Mouse (Mus musculus) midbrain, postnatal 0 days (tissue): Measurements from ENCODE around the gene Xpo5. TPM values are rescaled to one million over a fixed set of nuclear protein-coding genes. Genes with fewer than 3 reads are reported as not detected.

Experiments used
- ATAC-seq: fragments of 200-750 bp; cut with Nextera tagmentation; 2 replicates; pipeline ENCODE4 v1.8.0; 2017; ENCODE audit warnings: moderate number of reproducible peaks, mild to moderate bottlenecking, moderate TSS enrichment, moderate library complexity; ENCODE audit not compliant: low FRiP score
- DNase-seq: peaks from one replicate; pipeline ENCODE4 v3.0.0-alpha.2; 2015; ENCODE audit warnings: low spot score
- H3K27ac ChIP-seq: fragments of 300-500 bp; sonication (generic); 2 replicates; pipeline ENCODE4 v1.5.1; 2014; ENCODE audit warnings: low read depth, mild to moderate bottlenecking, low read length, mixed read lengths
- H3K27me3 ChIP-seq: fragments of 300-500 bp; sonication (generic); 2 replicates; pipeline ENCODE4 v1.6.1; 2014; ENCODE audit warnings: low read length, control low read depth, mixed read lengths; ENCODE audit not compliant: insufficient read depth
- H3K36me3 ChIP-seq: fragments of 300-500 bp; sonication (generic); 2 replicates; pipeline ENCODE4 v1.6.1; 2014; ENCODE audit warnings: low read length, control low read depth, mixed read lengths; ENCODE audit not compliant: insufficient read depth
- H3K4me1 ChIP-seq: fragments of 300-500 bp; sonication (generic); 2 replicates; pipeline ENCODE4 v1.6.1; 2014; ENCODE audit warnings: mild to moderate bottlenecking, control low read depth, antibody characterized with exemption, low read length, mixed read lengths; ENCODE audit not compliant: insufficient read depth
- H3K4me2 ChIP-seq: fragments of 300-500 bp; sonication (generic); 2 replicates; pipeline ENCODE4 v1.6.1; 2014; ENCODE audit warnings: low read depth, mild to moderate bottlenecking, low read length, mixed read lengths; ENCODE audit not compliant: poor library complexity, severe bottlenecking
- H3K4me3 ChIP-seq: fragments of 300-500 bp; sonication (generic); 2 replicates; pipeline ENCODE4 v1.5.1; 2014; ENCODE audit warnings: low read depth, mild to moderate bottlenecking, low read length, moderate library complexity
- H3K9ac ChIP-seq: fragments of 300-500 bp; sonication (generic); replicated peaks from 2 replicates; pipeline ENCODE4 v1.6.1; 2014; ENCODE audit warnings: mild to moderate bottlenecking, low read length, moderate library complexity, mixed read lengths; ENCODE audit not compliant: poor library complexity, severe bottlenecking
- H3K9me3 ChIP-seq: fragments of 300-500 bp; sonication (generic); 2 replicates; pipeline ENCODE4 v1.6.1; 2016; ENCODE audit warnings: low read length, control low read depth
- CTCF ChIP-seq: IDR thresholded peaks from 2 replicates; pipeline ENCODE4 v1.5.1; 2016; ENCODE audit warnings: antibody characterized with exemption, mild to moderate bottlenecking
- WGBS: fragments of 180-500 bp; shearing (Covaris S2); extraction: QIAGEN DNeasy Blood & Tissue Kit; methylation state at CpG from one replicate; pipeline ENCODE4 v1.1.7; 2014; 5-methylcytosine and 5-hydroxymethylcytosine counted together
- polyA plus RNA-seq: library from polyadenylated mRNA; unstranded; fragments of >200 nt; fragmentation: Nextera tagmentation; extraction: Ambion mirVana; gene quantifications from 2 replicates; pipeline ENCODE4 v1.2.1, GENCODE M21; 2015
- total RNA-seq: library from RNA; depleted of rRNA; stranded (reverse); fragments of >200 nt; gene quantifications from 2 replicates; pipeline ENCODE4 v1.2.3, GENCODE M21; 2014

Gene Xpo5
- total and polyA plus RNA-seq, 2 experiments from 2014 or later: 23.6 to 56.7 TPM

- H3K9me3 ChIP-seq: no peaks in the 10 kb centered on the region
- H3K27me3 ChIP-seq: no peaks in the 10 kb centered on the region
- DNase-seq (no peak), ATAC-seq (no peak)
- H3K4me1 ChIP-seq: no peaks in the 10 kb centered on the region
- H3K4me3 ChIP-seq: no peak overlapping the region
- H3K4me2 ChIP-seq: no peak overlapping the region
- WGBS: 62% methylated on average over 5 of the region's 5 CpGs
- no peak overlapping the region for H3K9ac ChIP-seq
- TF ChIP-seq CTCF: no peak
- H3K36me3 ChIP-seq: peaks cover 70% of the 10 kb centered on the region
- H3K27ac ChIP-seq: no peak overlapping the region
Observed at GRCm38 (mm10) chr17:46168318-46168717, 34.3 kb upstream of the Xpo5 start.

- H3K36me3 ChIP-seq: peaks cover 70% of the 10 kb centered on the region
- 87% methylated on average over 5 of the region's 5 CpGs for WGBS
- no peak for ATAC-seq
Observed at GRCm38 (mm10) chr17:46168768-46169167, 33.8 kb upstream of the Xpo5 start.

GRCm38 (mm10) chr17:46170538-46170937, 32.0 kb upstream of the Xpo5 start:
- ATAC-seq (no peak), DNase-seq (peak; percentile 48)
- WGBS: 78% methylated on average over 3 of the region's 3 CpGs
- Histone ChIP-seq H3K9me3 (no peaks in the 10 kb centered on the region), H3K9ac (no peak overlapping the region), H3K4me2 (no peak overlapping the region), H3K4me1 (no peaks in the 10 kb centered on the region), H3K36me3 (peaks cover 58% of the 10 kb centered on the region), H3K27ac (no peak overlapping the region), H3K4me3 (no peak overlapping the region), H3K27me3 (no peaks in the 10 kb centered on the region)
- peak; percentile 74 for TF ChIP-seq CTCF

More at GRCm38 (mm10) chr17:46168768-46169167, 33.8 kb upstream of the Xpo5 start:
- Histone ChIP-seq H3K9ac (no peak overlapping the region), H3K4me3 (no peak overlapping the region), H3K4me1 (no peaks in the 10 kb centered on the region), H3K27me3 (no peaks in the 10 kb centered on the region), H3K9me3 (no peaks in the 10 kb centered on the region), H3K27ac (no peak overlapping the region), H3K4me2 (no peak overlapping the region)
- TF ChIP-seq CTCF: no peak
- DNase-seq: no peak

- Histone ChIP-seq H3K36me3 (peaks cover 47% of the 10 kb centered on the region), H3K4me1 (no peaks in the 10 kb centered on the region), H3K4me3 (no peak overlapping the region), H3K9ac (no peak overlapping the region), H3K27ac (no peak overlapping the region), H3K4me2 (no peak overlapping the region), H3K9me3 (no peaks in the 10 kb centered on the region), H3K27me3 (no peaks in the 10 kb centered on the region)
- DNase-seq: no peak
- peak; percentile 39 for TF ChIP-seq CTCF
- 82% methylated on average over 4 of the region's 4 CpGs for WGBS
- ATAC-seq: no peak
Observed at GRCm38 (mm10) chr17:46182273-46182672, 20.3 kb upstream of the Xpo5 start.

- Histone ChIP-seq H3K27ac (no peak overlapping the region), H3K9ac (no peak overlapping the region), H3K4me2 (no peak overlapping the region), H3K4me3 (no peak overlapping the region), H3K4me1 (no peaks in the 10 kb centered on the region), H3K27me3 (no peaks in the 10 kb centered on the region), H3K36me3 (peaks cover 36% of the 10 kb centered on the region), H3K9me3 (no peaks in the 10 kb centered on the region)
- 96% methylated on average over 2 of the region's 2 CpGs for WGBS
- DNase-seq: no peak
- no peak for TF ChIP-seq CTCF
- ATAC-seq: no peak
Observed at GRCm38 (mm10) chr17:46188829-46189228, 13.8 kb upstream of the Xpo5 start.

GRCm38 (mm10) chr17:46201151-46201550, 1.4 kb upstream of the Xpo5 start:
- H3K36me3 ChIP-seq: peaks cover 15% of the 10 kb centered on the region
- no peaks in the 10 kb centered on the region for H3K9me3 ChIP-seq
- WGBS: 67% methylated on average over 6 of the region's 6 CpGs
- H3K27ac ChIP-seq: no peak overlapping the region
- peaks cover 18% of the 10 kb centered on the region for H3K4me1 ChIP-seq
- TF ChIP-seq CTCF: no peak
- H3K27me3 ChIP-seq: no peaks in the 10 kb centered on the region
- no peak overlapping the region for H3K4me3 ChIP-seq
- no peak for ATAC-seq
- H3K4me2 ChIP-seq: peak overlapping the region; percentile 74
- no peak overlapping the region for H3K9ac ChIP-seq
- DNase-seq: no peak
